Mouse (Mus musculus): ENCODE measurements around the gene Anxa11. TPM values are rescaled to one million over a fixed set of nuclear protein-coding genes. Genes with fewer than 3 reads are reported as not detected.
"Not testable (repeated sequence)": the region's sequence is repeated elsewhere in the genome, so short reads cannot be mapped to it uniquely, and the experiment has no call there.

Gene Anxa11
- polyA plus RNA-seq, 1 experiment from 2014 or later: 11.2 TPM

DNA sequence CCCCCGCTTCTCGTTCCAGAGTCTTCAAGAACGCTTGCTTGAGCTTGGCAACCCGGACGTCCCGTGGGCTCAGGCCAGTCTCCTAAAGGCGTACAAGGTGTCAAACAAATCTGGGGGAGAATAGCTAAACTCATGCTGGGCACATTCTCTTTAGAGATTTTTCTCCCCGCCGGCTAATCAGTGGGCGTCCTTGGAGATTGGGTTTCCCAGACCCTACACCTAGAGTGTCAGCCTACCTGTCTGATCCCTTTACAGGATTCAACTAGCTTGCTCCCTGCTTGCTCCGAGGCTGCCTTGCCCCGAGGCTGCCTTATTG lies 690 bp downstream of the Anxa11 start:
- H3K36me3 ChIP-seq (replicated peaks): no peaks in the 10 kb centered on the region
- H3K27me3 ChIP-seq: peaks cover 5% of the 10 kb centered on the region; the same call in 1 of the 2 replicates
- no peak overlapping the region for H3K27ac ChIP-seq (replicated peaks)
- H3K4me3 ChIP-seq (replicated peaks): peak overlapping the region; percentile 64
- H3K4me2 ChIP-seq: peak overlapping the region; percentile 83
- no peak for ATAC-seq (ENCODE audit: insufficient read depth)
- H3K9ac ChIP-seq: peak overlapping the region; percentile 60
- WGBS (ENCODE audit: insufficient replicate concordance): 3% methylated on average over 12 of the region's 12 CpGs
- H3K4me1 ChIP-seq (replicated peaks): peaks cover 26% of the 10 kb centered on the region
- H3K9me3 ChIP-seq (replicated peaks): no peaks in the 10 kb centered on the region

DNA sequence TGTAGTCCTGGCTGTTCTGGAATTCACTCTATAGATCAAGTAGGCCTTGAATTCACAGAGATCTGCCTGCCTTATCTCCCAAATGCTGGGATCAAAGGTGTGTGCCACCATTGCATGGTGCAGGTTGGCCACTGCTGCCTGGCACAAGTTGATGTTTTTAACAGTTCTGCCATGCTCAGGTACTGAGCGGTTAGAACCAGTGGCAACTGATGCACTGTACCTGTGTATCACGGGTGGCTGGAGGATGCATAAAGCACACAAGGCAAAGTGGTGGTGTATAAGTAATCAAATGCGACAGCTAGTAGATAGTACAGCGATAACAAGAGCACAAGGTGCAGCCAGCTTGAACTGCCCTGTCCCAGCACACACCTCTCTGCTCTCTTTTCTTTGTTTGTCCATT lies 2.4 kb downstream of the Anxa11 start:
- WGBS (ENCODE audit: insufficient replicate concordance): 78% methylated on average over 4 of the region's 4 CpGs
- H3K4me2 ChIP-seq: no peak overlapping the region
- no peaks in the 10 kb centered on the region for H3K36me3 ChIP-seq (replicated peaks)
- no peaks in the 10 kb centered on the region for H3K9me3 ChIP-seq (replicated peaks)
- peaks cover 5% of the 10 kb centered on the region; the same call in 1 of the 2 replicates for H3K27me3 ChIP-seq
- no peak overlapping the region for H3K4me3 ChIP-seq (replicated peaks)
- no peak overlapping the region for H3K9ac ChIP-seq
- H3K4me1 ChIP-seq (replicated peaks): peaks cover 32% of the 10 kb centered on the region
- ATAC-seq (ENCODE audit: insufficient read depth): no peak
- no peak overlapping the region for H3K27ac ChIP-seq (replicated peaks)

DNA sequence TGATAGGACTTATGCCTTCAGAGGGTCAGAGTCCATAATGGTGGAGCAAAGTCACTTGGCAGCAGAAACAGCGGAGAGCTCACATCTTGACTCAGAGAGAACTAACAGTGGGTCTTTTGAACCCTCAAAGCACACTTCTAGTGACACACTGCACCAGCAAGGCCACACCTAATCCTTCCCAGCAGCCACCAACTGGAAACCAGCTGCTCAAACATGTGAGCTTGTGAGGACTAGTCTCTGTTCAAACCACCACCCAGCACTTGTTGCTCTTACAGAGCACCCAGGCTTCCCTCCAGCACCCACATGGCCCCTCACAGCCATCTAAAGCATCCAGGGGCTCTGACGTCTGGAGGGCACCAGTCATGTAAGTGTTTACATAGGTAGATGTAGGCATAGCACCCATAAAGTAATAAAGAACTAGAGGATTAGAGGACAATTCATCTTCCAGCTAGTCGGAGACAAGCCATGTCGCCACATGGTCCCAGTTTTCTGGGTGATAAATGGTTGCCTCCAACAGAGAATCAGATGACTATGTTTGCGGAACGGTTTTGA lies 4.0 kb downstream of the Anxa11 start:
- 72% methylated on average over 6 of the region's 6 CpGs for WGBS (ENCODE audit: insufficient replicate concordance)
- no peak overlapping the region for H3K27ac ChIP-seq (replicated peaks)
- no peak for ATAC-seq (ENCODE audit: insufficient read depth)
- H3K36me3 ChIP-seq (replicated peaks): no peaks in the 10 kb centered on the region
- H3K27me3 ChIP-seq: peaks cover 5% of the 10 kb centered on the region; the same call in 1 of the 2 replicates
- H3K4me2 ChIP-seq: no peak overlapping the region
- no peak overlapping the region for H3K4me3 ChIP-seq (replicated peaks)
- no peak overlapping the region for H3K9ac ChIP-seq
- no peaks in the 10 kb centered on the region for H3K9me3 ChIP-seq (replicated peaks)
- peaks cover 35% of the 10 kb centered on the region for H3K4me1 ChIP-seq (replicated peaks)

DNA sequence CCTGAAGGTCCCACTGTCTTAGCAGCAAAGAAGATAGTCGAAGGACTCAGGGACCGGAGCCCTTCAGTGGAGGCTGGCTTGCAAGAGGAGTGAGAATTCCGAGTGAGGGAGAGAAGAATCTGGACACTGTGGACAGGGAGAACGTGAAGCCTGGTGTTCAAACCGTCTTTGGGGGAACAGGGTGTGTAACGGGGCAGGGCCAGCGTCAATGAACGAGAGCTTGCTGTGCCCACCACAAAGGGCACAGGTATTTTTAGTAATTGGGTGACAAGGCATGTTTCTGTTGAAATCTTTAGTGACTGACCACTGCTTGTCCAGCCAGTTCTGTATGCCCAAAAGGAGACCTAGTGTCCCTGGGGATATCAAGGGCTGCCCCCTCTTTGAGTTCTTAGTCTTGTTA lies 4.6 kb downstream of the Anxa11 start:
- ATAC-seq (ENCODE audit: insufficient read depth): no peak
- Histone ChIP-seq H3K36me3 (replicated peaks) (no peaks in the 10 kb centered on the region), H3K9me3 (replicated peaks) (no peaks in the 10 kb centered on the region), H3K27ac (replicated peaks) (no peak overlapping the region), H3K4me1 (replicated peaks) (peaks cover 34% of the 10 kb centered on the region), H3K4me2 (no peak overlapping the region), H3K4me3 (replicated peaks) (no peak overlapping the region), H3K27me3 (peaks cover 5% of the 10 kb centered on the region; the same call in 1 of the 2 replicates), H3K9ac (no peak overlapping the region)
- WGBS (ENCODE audit: insufficient replicate concordance): 68% methylated on average over 8 of the region's 8 CpGs

DNA sequence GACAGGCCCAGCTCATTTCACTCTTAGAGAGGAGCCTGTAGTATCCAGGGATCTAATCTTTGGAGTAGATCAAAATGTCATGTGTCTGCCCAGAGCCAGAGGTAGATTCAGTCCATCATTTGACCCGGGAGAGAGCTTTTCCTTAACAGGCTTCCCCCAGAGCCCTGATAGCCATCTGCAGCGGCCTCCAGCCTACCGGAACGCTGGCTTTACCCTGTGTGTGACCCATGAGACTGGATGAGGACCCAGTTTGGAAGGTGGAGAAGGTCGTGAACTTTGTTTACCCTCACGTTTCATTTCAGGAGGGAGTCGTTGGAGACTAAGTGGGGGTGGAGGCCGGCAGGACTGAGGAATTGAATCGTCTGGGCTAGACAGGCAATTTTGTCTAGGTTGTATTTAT lies 5.7 kb downstream of the Anxa11 start:
- Histone ChIP-seq H3K27ac (replicated peaks) (no peak overlapping the region), H3K27me3 (no peaks in the 10 kb centered on the region), H3K4me2 (no peak overlapping the region), H3K4me3 (replicated peaks) (no peak overlapping the region), H3K9me3 (replicated peaks) (no peaks in the 10 kb centered on the region), H3K9ac (no peak overlapping the region), H3K36me3 (replicated peaks) (no peaks in the 10 kb centered on the region), H3K4me1 (replicated peaks) (peaks cover 23% of the 10 kb centered on the region)
- ATAC-seq (ENCODE audit: insufficient read depth): no peak
- 44% methylated on average over 9 of the region's 9 CpGs for WGBS (ENCODE audit: insufficient replicate concordance)

DNA sequence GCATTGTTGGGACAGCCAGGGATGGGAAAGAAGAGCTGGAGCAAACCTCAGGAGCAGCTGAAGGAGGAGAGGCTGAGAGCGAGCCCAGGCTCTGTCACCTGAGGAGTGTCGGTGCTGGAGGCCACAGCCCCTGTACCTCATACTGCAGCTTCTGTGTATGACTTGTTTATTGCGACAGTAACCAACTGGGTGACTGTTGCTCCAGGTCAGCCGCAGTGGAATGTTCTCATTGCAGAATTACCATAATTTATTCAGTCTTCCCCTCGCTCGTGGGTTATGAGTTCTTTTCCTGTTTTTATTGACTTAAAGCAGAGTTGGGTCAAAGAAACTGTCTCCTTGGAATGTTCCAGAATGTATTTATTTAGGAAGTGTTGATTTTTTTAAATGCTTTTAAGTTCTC lies 6.3 kb downstream of the Anxa11 start:
- no peaks in the 10 kb centered on the region for H3K9me3 ChIP-seq (replicated peaks)
- WGBS (ENCODE audit: insufficient replicate concordance): 77% methylated on average over 6 of the region's 6 CpGs
- no peaks in the 10 kb centered on the region for H3K36me3 ChIP-seq (replicated peaks)
- no peak overlapping the region for H3K27ac ChIP-seq (replicated peaks)
- H3K4me3 ChIP-seq (replicated peaks): no peak overlapping the region
- H3K4me1 ChIP-seq (replicated peaks): peaks cover 18% of the 10 kb centered on the region
- no peak for ATAC-seq (ENCODE audit: insufficient read depth)
- H3K4me2 ChIP-seq: no peak overlapping the region
- no peak overlapping the region for H3K9ac ChIP-seq
- H3K27me3 ChIP-seq: no peaks in the 10 kb centered on the region

DNA sequence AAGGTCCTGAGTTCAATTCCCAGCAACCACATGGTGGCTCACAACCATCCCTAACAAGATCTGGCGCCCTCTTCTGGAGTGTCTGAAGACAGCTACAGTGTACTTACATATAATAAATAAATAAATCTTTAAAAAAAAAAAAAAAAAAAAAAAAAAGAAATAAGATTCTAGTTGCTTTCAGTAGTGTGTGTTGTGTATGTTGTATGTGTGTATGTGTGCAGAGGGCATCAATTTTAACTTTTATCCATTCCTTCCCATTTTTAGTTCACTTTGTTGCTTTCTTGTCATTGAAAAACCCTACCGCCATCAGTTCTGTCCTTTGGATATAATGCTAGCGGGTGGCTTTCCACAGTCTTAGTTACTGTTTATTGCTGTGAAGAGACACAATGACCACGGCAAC lies 6.8 kb downstream of the Anxa11 start:
- H3K4me1 ChIP-seq (replicated peaks): peaks cover 20% of the 10 kb centered on the region
- H3K27ac ChIP-seq (replicated peaks); H3K4me3 ChIP-seq (replicated peaks); ATAC-seq (ENCODE audit: insufficient read depth); H3K9ac ChIP-seq; H3K27me3 ChIP-seq; H3K36me3 ChIP-seq (replicated peaks); H3K9me3 ChIP-seq (replicated peaks); H3K4me2 ChIP-seq: not testable (repeated sequence)
- 78% methylated on average over 3 of the region's 4 CpGs for WGBS (ENCODE audit: insufficient replicate concordance)

DNA sequence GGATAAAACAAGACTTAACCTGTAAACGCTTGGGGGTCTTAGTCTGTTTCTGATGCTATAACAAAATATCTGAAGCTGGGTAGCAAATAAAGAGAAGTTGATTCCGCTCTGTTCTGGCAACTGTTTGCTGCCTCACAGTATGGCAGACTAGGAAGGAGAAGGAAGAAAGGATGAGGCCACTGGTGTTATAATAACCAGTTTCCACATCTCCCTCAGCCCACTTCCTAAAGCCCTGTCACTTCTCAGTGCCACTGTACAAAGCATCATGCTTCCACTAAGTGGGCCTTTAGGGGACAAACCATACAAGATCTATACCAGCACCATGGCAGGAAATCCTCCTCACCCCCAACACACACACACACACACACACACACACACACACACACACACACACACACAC lies 8.5 kb downstream of the Anxa11 start:
- WGBS (ENCODE audit: insufficient replicate concordance): 63% methylated on average over 2 of the region's 2 CpGs
- H3K4me2 ChIP-seq: no peak overlapping the region
- ATAC-seq (ENCODE audit: insufficient read depth): no peak
- H3K9ac ChIP-seq: no peak overlapping the region
- no peaks in the 10 kb centered on the region for H3K27me3 ChIP-seq
- H3K27ac ChIP-seq (replicated peaks): no peak overlapping the region
- H3K4me1 ChIP-seq (replicated peaks): peaks cover 34% of the 10 kb centered on the region
- no peaks in the 10 kb centered on the region for H3K9me3 ChIP-seq (replicated peaks)
- H3K36me3 ChIP-seq (replicated peaks): no peaks in the 10 kb centered on the region
- no peak overlapping the region for H3K4me3 ChIP-seq (replicated peaks)

DNA sequence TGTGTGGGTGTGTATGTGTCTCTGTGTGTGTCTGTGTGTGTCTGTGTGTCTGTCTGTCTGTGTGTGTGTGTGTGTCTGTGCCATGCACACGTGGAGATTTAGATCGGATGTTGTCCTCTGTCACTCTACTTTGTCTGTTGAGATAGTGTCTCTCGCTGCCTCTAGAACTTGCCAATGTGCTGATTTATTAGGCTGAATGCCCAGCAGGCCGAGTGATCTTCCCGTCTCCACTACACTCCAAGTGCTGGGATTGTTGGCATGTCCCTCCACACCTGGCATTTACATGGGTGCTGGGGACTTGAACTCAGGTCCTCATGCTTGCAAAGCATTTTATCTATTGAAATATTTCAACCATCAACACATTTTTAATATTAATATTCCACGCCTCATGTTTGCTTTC lies 9.2 kb downstream of the Anxa11 start:
- Histone ChIP-seq H3K9ac (no peak overlapping the region), H3K27me3 (no peaks in the 10 kb centered on the region), H3K4me3 (replicated peaks) (no peak overlapping the region), H3K27ac (replicated peaks) (no peak overlapping the region), H3K9me3 (replicated peaks) (no peaks in the 10 kb centered on the region), H3K36me3 (replicated peaks) (no peaks in the 10 kb centered on the region), H3K4me1 (replicated peaks) (peaks cover 41% of the 10 kb centered on the region), H3K4me2 (no peak overlapping the region)
- ATAC-seq (ENCODE audit: insufficient read depth): no peak
- 59% methylated on average over 6 of the region's 6 CpGs for WGBS (ENCODE audit: insufficient replicate concordance)

DNA sequence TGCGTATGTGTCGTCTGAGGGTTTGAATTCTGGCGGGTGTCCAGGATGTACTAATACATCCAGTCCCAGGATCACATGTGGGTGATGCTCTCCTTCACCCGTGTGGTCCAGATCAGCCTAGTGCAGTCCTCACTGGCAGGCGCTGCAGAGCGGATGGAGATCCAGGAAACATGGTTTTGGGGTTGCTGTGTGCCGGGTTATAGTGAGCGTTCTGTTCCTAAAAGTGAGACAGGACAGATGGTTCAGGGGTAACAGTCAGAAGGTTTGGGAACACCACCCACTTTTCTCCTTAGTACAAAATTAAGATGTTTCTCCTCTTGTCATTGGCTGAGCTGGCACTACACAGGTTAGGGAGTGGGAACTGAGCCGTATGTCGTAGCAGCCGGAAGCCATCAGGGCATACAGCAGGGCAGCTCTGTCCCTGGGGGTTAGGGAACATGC lies 10.2 kb downstream of the Anxa11 start:
- H3K27me3 ChIP-seq: no peaks in the 10 kb centered on the region
- no peak overlapping the region for H3K27ac ChIP-seq (replicated peaks)
- H3K4me1 ChIP-seq (replicated peaks): peaks cover 47% of the 10 kb centered on the region
- ATAC-seq (ENCODE audit: insufficient read depth): no peak
- H3K9ac ChIP-seq: no peak overlapping the region
- WGBS (ENCODE audit: insufficient replicate concordance): 79% methylated on average over 11 of the region's 11 CpGs
- H3K4me2 ChIP-seq: no peak overlapping the region
- H3K36me3 ChIP-seq (replicated peaks): no peaks in the 10 kb centered on the region
- no peaks in the 10 kb centered on the region for H3K9me3 ChIP-seq (replicated peaks)
- no peak overlapping the region for H3K4me3 ChIP-seq (replicated peaks)

DNA sequence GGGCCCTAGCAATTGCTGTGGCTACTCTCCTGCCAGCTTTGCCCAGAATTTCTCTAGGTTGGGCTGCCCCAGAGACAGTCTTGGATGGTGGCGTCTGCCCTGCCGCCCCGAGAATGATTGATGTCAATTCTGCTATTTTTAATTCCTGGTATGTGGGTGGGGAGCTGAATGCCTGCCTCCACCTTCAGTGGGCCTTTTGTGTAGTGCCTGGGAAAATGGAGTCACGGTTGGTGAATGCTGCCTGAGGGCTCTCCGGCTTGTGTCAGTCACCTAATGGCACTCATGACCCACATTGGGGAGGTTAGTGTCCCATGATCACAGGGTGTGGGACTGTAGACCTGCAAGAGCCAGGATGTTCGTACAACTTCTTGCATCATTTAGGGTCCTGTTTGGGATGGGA lies 11.3 kb downstream of the Anxa11 start:
- Histone ChIP-seq H3K4me1 (replicated peaks) (peaks cover 49% of the 10 kb centered on the region), H3K4me3 (replicated peaks) (no peak overlapping the region), H3K9ac (no peak overlapping the region), H3K4me2 (no peak overlapping the region), H3K36me3 (replicated peaks) (no peaks in the 10 kb centered on the region), H3K27me3 (no peaks in the 10 kb centered on the region), H3K27ac (replicated peaks) (no peak overlapping the region), H3K9me3 (replicated peaks) (no peaks in the 10 kb centered on the region)
- 57% methylated on average over 6 of the region's 6 CpGs for WGBS (ENCODE audit: insufficient replicate concordance)
- no peak for ATAC-seq (ENCODE audit: insufficient read depth)

DNA sequence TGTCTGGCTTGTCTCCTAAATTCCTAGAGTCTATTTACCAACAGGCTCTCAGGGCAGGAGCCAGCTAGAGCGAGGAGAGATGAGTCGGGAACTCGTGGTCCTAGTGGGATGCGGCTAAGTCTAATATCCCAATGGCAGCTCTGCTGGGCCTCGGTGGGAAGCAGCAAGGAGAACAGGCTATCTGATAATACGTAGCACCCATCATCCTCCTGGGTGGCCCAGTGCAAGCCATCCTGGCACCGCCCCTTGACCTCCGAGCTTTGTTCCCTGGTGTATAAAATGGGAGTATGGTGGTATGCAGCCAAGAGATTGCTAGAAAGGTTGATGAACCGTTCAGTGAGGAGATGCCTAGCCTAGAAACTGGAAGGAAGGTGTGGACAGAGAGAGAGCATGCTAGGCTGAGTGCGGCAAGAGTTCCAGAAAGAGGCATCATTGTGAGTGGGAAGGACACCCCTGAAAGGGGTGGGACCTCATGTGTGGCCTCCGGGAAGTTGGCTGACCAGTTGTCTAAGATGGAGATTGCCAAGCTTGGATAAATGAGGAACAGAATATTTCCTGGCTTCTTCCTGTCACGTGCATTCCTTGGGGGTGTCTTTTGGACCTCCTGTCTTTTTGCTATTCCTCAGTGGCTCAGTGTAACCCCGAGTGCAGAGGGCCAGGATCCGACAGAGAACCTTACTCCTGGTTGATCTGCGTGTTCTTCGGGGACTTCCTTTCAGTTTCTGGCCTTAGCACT lies 11.9 kb downstream of the Anxa11 start:
- Histone ChIP-seq H3K4me1 (replicated peaks) (peaks cover 52% of the 10 kb centered on the region), H3K27me3 (no peaks in the 10 kb centered on the region), H3K9me3 (replicated peaks) (no peaks in the 10 kb centered on the region), H3K4me3 (replicated peaks) (no peak overlapping the region), H3K4me2 (no peak overlapping the region), H3K36me3 (replicated peaks) (no peaks in the 10 kb centered on the region), H3K27ac (replicated peaks) (no peak overlapping the region), H3K9ac (no peak overlapping the region)
- ATAC-seq (ENCODE audit: insufficient read depth): no peak
- 66% methylated on average over 16 of the region's 16 CpGs for WGBS (ENCODE audit: insufficient replicate concordance)

Data from liver, embryonic 15.5 days (tissue).